7 mouse cellular contexts compared by ENCODE assay signal in the genomic region with DNA sequence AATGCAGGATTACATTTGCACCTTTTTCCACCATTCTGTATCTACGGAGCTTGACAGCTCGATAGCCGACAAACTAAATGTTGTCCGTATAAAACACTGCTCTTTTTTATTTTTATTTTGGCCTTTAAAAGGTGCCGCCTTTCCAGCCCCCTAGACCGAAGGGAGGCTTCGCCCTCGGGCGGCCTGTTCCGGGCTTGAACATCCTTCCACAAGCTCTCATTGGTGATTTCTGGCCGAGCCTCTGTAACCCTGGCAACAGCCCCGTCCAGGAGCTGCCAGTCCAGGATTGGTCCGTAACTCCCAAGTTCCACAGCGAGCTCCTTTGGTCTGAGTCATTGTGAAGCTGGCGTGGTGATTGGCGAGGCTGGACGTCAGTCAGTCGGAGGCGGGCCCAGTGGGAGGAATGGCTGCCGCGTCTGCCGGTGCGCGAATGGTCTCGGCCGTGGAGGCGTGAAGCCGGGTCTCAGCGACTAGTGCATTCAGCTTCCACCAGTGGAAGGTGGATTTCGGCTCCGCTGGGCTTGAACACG. TPM values are rescaled to one million over a fixed set of nuclear protein-coding genes. Genes with fewer than 3 reads are reported as not detected.
DNase-seq lines count a peak whose midpoint lies in the region; ATAC-seq lines count a peak whose summit lies in the region.

A gene (plus strand): TSS at position 51 of the 530 bp plus-strand sequence.

- H3K9me3 ChIP-seq in intestine, embryonic 15.5 days = no peaks in the 10 kb centered on the region
- H3K9me3 ChIP-seq in midbrain, embryonic 10.5 days (replicated peaks) = no peaks in the 10 kb centered on the region

- peaks cover 16% of the 10 kb centered on the region for H3K36me3 ChIP-seq in intestine, embryonic 15.5 days
- H3K36me3 ChIP-seq in midbrain, embryonic 10.5 days = peaks cover 53% of the 10 kb centered on the region

- H3K27me3 ChIP-seq in intestine, embryonic 15.5 days (replicated peaks) = no peaks in the 10 kb centered on the region
- no peaks in the 10 kb centered on the region for H3K27me3 ChIP-seq in midbrain, embryonic 10.5 days (ENCODE audit: low read depth, poor library complexity, severe bottlenecking)

- 2% methylated on average over 32 of the region's 32 CpGs for WGBS in intestine, embryonic 15.5 days
- WGBS in midbrain, embryonic 10.5 days = 2% methylated on average over 32 of the region's 32 CpGs

- intact Hi-C loops in gastrocnemius, postnatal 36 days (cut with DNase I) = loop anchor here (10.0 kb wide), 1 partner anchor 212 kb away; a partner anchor contains a TSS
- intact Hi-C loops in left cerebral cortex, postnatal 25 days (cut with DNase I) = loop anchor here (2.0 kb wide), 1 partner anchor 18 kb away; a partner anchor contains a TSS

- DNase-seq in adrenal gland, adult 2 months = peak; percentile 100
- peak; percentile 95 for DNase-seq in embryo, embryonic 11.5 days (ENCODE audit: low read depth, low spot score)
- peak; percentile 100 for DNase-seq in gastrocnemius, postnatal 36 days
- DNase-seq in left cerebral cortex, postnatal 25 days (ENCODE audit: low spot score in 2 of 2) = peak; percentile 100
- DNase-seq in midbrain, embryonic 10.5 days (ENCODE audit: low spot score) = peak; percentile 99
- DNase-seq in right cerebral cortex, postnatal 4 days = peak; percentile 100

- H3K4me1 ChIP-seq in intestine, embryonic 15.5 days (replicated peaks) = peaks cover 9% of the 10 kb centered on the region
- peaks cover 21% of the 10 kb centered on the region for H3K4me1 ChIP-seq in midbrain, embryonic 10.5 days

- H3K4me3 ChIP-seq in intestine, embryonic 15.5 days (replicated peaks) = peak within 1 kb of the TSS; percentile 56
- peak within 1 kb of the TSS; percentile 71 for H3K4me3 ChIP-seq in midbrain, embryonic 10.5 days

- peak within 1 kb of the TSS; percentile 25; the same call in 1 of the 2 replicates for H3K27ac ChIP-seq in intestine, embryonic 15.5 days
- H3K27ac ChIP-seq in midbrain, embryonic 10.5 days (replicated peaks) = peak within 1 kb of the TSS; percentile 89

- H3K9ac ChIP-seq in intestine, embryonic 15.5 days = peak within 1 kb of the TSS; percentile 58

- peak within 1 kb of the TSS; percentile 71 for H3K4me2 ChIP-seq in intestine, embryonic 15.5 days (replicated peaks)

- peak; percentile 100 for ATAC-seq in intestine, embryonic 15.5 days

RNA-seq across cellular contexts. Expression of the gene that starts here (rescaled TPM):
- 10 to 100 TPM; 11.0 to 11.7 TPM for total RNA-seq in adrenal gland, adult 2 months (2021)
- polyA plus RNA-seq in adrenal gland, adult 2 months (2012; rRNA removed) = 19.7 and 21.8 TPM in 2 replicates
- total RNA-seq in gastrocnemius, postnatal 36 days (2021) = 1 to 10 TPM; 3.0 to 4.6 TPM
- polyA plus RNA-seq in intestine, embryonic 15.5 days (2015; fragmentation: Nextera tagmentation; extraction: Ambion mirVana) = 13.5 TPM in 2 replicates
- total RNA-seq in left cerebral cortex, postnatal 25 days (2021) = 10 to 100 TPM; 20.8 to 21.6 TPM
- 24.7 and 25.3 TPM in 2 replicates for polyA plus RNA-seq in midbrain, embryonic 10.5 days (2016; fragmentation: Nextera tagmentation; extraction: Ambion mirVana)

Comparison
In these comparisons a context has a peak if more than half of its experiments do, and no peak if none do; other contexts are left out.
1. Peak in every context shown above with its lines: DNase-seq, ATAC-seq, H3K4me3 ChIP-seq and H3K27ac ChIP-seq.